Mouse (Mus musculus) c-Kit-positive CD71-positive TER-119-negative erythroid progenitor cells, embryonic 14.5 days (primary cell): Measurements from ENCODE around the gene Atg101.

ENCODE experiments used
- DNase-seq: peaks from one replicate; pipeline ENCODE4 v3.0.0-alpha.2; 2013; ENCODE audit warnings: low read depth

Atg101 gene

DNA sequence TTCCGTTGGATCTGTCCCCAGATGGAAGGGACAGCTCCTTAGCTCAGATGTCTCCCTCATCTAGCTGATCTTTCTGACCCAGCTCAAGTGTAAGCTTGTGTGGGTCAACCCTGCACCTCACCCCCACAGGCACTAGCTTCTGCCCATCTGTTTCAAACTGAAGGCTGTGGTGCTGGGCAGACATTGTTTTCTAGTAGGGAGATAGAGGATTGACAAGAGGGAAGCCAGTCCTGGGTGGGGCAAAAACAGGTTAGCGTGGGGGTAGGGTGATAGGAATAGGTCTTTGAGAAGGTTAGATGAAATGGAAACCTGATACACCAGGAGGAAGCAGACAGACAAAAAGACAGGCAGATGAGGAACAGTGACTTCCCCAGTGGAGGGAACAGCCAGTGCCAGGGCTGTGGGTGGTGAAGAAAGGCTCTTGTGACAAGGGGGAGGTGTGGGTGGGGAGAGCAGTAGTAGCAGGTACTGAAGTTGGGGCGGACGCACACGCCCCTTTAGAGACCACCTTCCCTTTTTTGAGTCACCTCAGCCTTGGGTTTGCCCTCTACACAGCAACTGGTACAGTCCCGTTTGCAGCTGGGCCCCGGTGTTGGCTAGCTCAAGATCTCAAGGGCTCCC is 28.1 kb upstream of the Atg101 start:
- no peak for DNase-seq

DNA sequence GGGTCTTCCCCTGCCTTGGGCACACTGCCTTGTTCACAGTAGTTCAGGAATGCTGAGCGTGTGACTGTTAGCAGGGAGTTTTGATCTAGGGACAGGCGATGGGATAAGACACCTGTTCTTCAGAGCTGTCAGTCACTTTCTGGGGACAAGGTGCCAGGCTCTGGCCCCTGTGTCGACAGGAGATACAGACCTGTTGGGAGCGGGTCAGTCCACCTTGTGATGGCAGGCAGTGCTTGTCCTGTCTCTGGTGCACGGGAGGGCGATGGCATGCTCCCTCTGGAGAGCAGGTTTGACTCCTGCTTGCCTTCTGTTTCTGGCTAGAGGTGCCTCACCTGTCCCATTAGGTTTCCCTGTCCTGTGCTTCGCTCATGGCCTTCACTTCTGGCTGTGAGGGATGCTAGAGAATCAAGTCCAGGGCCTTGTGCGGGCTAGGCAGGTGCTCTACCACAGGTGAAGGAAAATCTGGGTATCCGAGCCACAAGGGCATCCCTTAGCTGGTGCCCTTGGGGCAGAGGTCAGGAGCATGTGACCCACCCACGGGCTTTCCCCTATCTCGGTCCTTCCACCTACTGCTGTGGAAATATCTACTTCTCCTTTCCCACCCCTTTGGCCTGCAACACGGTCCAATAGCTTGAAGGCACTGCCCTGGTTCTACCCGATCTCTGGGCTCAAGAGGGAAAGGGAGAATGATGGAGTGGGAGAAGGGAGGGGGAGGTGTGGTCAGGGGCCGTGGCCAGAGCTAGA is 27.4 kb upstream of the Atg101 start:
- DNase-seq, result no peak

GRCm38 (mm10) chr15:101258420-101258819 is 25.7 kb upstream of the Atg101 start:
- no peak for DNase-seq

- no peak for DNase-seq
These were observed 24.1 kb upstream of the Atg101 start for GRCm38 (mm10) chr15:101259922-101260321.

- no peak for DNase-seq
These were observed 23.7 kb upstream of the Atg101 start for GRCm38 (mm10) chr15:101260387-101260786.

DNA sequence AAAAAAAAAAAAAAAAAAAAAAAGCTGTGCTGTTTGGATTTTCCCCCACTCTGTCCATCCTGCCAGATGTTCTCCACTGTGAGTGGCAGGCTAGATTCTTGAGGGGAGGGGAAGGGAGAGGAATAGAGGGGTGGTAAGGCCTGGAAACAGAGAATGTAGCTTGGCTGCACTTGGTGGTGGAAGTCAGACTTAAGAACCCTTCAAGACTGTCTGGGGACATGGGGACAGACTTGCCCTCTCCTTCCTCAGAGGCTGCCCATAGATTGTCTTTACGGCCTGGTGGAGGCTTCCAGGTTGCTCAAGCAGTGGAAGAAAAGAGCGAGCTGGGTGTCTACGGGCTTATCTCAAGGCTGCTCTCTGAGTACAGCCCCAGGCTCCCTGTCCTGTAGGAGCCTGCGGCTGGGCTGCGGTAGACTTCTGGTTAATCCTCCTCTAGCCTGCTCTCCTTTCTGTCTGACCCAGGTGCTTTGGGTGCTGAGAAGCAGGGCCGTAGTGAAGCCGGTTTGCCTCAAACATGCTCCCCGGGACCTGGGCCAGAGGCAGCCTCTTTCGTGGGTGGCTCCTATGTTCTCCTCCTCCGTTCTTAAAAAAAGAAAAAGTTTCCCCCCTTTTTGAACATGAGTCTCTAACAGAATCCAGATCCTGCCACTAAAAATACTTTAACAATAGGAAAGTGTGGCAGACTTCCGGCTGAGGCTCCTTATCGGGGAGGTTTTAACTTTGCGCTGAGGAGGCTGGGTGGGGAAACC is 23.0 kb upstream of the Atg101 start:
- no peak for DNase-seq

- no peak for DNase-seq
These were observed 21.6 kb upstream of the Atg101 start for GRCm38 (mm10) chr15:101262502-101262901.

- DNase-seq, result no peak
These were observed 17.7 kb upstream of the Atg101 start for GRCm38 (mm10) chr15:101266132-101266963.

GRCm38 (mm10) chr15:101267053-101268032 is 16.7 kb upstream of the Atg101 start:
- no peak for DNase-seq

GRCm38 (mm10) chr15:101270101-101270820 is 13.8 kb upstream of the Atg101 start:
- DNase-seq, result no peak

DNA sequence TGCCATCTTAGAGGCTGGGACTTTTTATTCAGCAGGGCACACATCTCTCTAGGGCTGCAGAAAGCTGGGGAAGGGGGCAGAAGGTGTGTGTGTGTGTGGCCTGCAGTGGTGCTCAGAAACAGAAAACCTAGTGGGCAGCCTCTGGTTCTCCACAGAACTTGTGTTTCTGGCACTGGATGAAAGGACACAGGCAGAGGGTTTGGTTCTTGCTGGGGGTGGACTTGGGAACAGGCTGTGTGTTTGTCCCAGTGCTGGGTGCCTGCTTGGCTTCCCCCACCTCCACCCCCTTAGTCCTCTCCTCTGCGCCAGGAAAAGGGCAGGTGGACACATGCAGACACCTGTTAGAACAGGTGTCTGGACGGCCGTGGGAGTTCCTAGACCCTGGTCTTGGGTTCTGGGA is 13.0 kb upstream of the Atg101 start:
- no peak for DNase-seq

DNA sequence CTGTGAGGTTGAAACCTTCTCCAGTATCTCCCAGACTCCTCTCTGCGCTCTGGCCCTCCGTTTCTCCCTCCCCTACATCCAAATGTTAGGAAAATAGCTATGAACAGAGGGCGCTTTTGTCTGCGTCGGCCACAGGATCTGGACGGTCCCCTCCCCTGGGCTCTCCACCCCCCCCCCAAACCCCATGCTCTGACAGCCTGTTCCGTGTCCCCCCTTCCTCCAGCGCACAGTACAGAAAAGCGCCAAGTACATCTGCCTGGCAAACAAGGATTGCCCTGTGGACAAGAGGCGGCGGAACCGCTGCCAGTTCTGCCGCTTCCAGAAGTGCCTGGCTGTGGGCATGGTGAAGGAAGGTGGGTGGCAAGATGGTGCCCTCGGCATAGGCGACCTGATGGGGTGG is 12.6 kb upstream of the Atg101 start:
- no peak for DNase-seq

DNA sequence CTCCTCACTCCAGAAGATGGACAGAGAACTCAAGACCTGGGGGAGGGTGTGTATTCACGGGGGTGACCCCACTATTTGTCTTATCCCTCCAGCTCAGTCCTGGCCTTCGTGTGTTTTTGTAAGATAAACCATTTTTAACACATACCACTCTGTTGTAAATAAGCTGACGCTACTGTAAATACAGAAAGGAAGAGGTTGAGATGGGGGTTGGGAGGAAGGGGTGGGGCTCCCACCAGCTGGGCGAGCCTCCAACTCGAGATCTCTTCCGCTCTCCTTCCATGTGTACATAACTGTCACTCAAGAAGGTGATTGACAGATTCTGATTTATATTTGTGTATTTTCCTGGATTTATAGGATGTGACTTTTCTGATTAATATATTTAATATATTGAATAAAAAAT is 9.7 kb upstream of the Atg101 start:
- DNase-seq, result no peak

- no peak for DNase-seq
These were observed 6.6 kb upstream of the Atg101 start for GRCm38 (mm10) chr15:101277351-101277899.

GRCm38 (mm10) chr15:101278589-101278988 is 5.5 kb upstream of the Atg101 start:
- DNase-seq, result no peak

DNA sequence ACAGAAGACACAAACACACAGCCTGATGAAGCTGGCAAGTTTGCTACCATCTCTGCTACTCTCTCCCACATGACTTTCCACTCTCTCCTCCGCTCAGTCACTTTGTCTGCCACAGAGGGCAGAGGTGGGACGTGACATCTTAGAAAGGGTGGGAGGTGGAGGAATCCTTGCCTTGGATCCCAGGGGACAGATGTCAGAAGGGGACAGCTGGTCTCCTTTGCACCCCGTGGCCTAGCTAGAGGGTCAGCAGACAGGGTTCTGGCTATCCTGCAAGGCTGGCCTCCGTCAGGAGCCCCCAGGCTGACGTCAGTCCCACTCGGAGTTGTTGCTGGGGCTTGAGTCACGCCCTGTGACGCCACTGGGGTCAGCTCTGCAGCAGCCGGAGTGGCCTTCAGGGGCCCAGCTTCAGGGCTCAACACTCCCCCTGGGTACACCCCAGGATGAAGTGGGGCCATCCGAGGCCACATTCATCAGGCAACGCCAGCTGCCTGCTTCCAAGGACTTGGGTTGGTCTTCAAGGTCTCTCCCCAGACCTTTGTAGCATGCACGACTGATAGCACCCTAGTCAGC is 4.6 kb upstream of the Atg101 start:
- no peak for DNase-seq

DNA sequence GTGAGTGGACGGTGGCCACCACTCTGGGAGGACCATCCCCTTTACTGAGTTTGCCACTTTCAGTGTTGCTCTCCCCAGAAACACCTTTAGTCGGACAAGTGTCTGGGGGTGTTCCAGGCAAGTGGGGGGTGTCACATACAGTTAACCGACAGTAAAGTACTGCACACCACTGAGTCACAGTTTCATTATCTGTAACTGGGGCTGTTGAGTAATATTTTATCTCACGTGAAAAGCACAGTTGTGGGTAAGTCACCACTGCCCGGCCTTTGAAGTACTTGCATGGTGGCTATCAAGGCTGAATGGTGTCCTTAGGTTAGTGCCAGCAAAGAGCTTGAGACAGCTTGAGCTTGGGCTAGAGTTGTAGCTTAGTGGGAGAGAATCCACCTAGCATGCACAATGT is 1.6 kb upstream of the Atg101 start:
- no peak for DNase-seq

- DNase-seq, result peak; percentile 54
These were observed 725 bp upstream of the Atg101 start for GRCm38 (mm10) chr15:101283183-101283910.
